Mouse (Mus musculus): Measurements from ENCODE around the gene Gm20388. TPM values are rescaled to one million over a fixed set of nuclear protein-coding genes. Genes with fewer than 3 reads are reported as not detected.

Gm20388 gene
- total and polyA plus RNA-seq, 2 experiments from 2014 or later = 17.3 TPM; not detected in 1

- no peaks in the 10 kb centered on the region for H3K36me3 ChIP-seq (replicated peaks; ENCODE audit: control insufficient read depth, insufficient read depth, low read length)
- H3K4me2 ChIP-seq (ENCODE audit: low read depth, low read length) = no peak overlapping the region
- ATAC-seq (ENCODE audit: insufficient read depth, low read depth) (peak; percentile 4; the same call in 1 of the 2 replicates), DNase-seq (ENCODE audit: low spot score) (no peak)
- H3K9ac ChIP-seq (replicated peaks; ENCODE audit: low read depth, low read length) = no peak overlapping the region
- no peak for TF ChIP-seq CTCF (IDR thresholded peaks at IDR 0.05; ENCODE audit: low read depth)
- no peak for TF ChIP-seq EP300 (IDR thresholded peaks at IDR 0.05; ENCODE audit: low read depth)
- WGBS = 77% methylated on average over 49 of the region's 49 CpGs
- no peaks in the 10 kb centered on the region for H3K9me3 ChIP-seq (replicated peaks; ENCODE audit: control insufficient read depth, low read length)
- H3K4me1 ChIP-seq (ENCODE audit: control insufficient read depth, insufficient read depth) = no peaks in the 10 kb centered on the region
- H3K27ac ChIP-seq (ENCODE audit: low read depth) = peak overlapping the region; percentile 34; the same call in 1 of the 2 replicates
- no peak overlapping the region for H3K4me3 ChIP-seq (ENCODE audit: low read depth, low read length)
- no peaks in the 10 kb centered on the region for H3K27me3 ChIP-seq (ENCODE audit: control insufficient read depth, insufficient read depth, low read length)
Observed at GRCm38 (mm10) chr8:121468083-121469071, 1557.7 kb downstream of the Gm20388 start.

GRCm38 (mm10) chr8:121474161-121474897 is 1563.7 kb downstream of the Gm20388 start:
- TF ChIP-seq EP300 (IDR thresholded peaks at IDR 0.05; ENCODE audit: low read depth) = no peak
- no peak for TF ChIP-seq CTCF (IDR thresholded peaks at IDR 0.05; ENCODE audit: low read depth)
- Histone ChIP-seq H3K4me3 (ENCODE audit: low read depth, low read length) (peak overlapping the region; percentile 22), H3K4me1 (ENCODE audit: control insufficient read depth, insufficient read depth) (peaks cover 5% of the 10 kb centered on the region; the same call in 1 of the 2 replicates), H3K27ac (ENCODE audit: low read depth) (no peak overlapping the region), H3K4me2 (ENCODE audit: low read depth, low read length) (peak overlapping the region; percentile 52), H3K9me3 (replicated peaks; ENCODE audit: control insufficient read depth, low read length) (no peaks in the 10 kb centered on the region), H3K27me3 (ENCODE audit: control insufficient read depth, insufficient read depth, low read length) (peaks cover 8% of the 10 kb centered on the region; the same call in 1 of the 2 replicates), H3K9ac (replicated peaks; ENCODE audit: low read depth, low read length) (no peak overlapping the region), H3K36me3 (replicated peaks; ENCODE audit: control insufficient read depth, insufficient read depth, low read length) (no peaks in the 10 kb centered on the region)
- ATAC-seq (ENCODE audit: insufficient read depth, low read depth) (no peak), DNase-seq (ENCODE audit: low spot score) (no peak)
- WGBS = 11% methylated on average over 25 of the region's 25 CpGs

- DNase-seq (ENCODE audit: low spot score) = no peak
- ATAC-seq (ENCODE audit: insufficient read depth, low read depth) = no peak
- H3K9ac ChIP-seq (replicated peaks; ENCODE audit: low read depth, low read length) = no peak overlapping the region
- no peak for TF ChIP-seq CTCF (IDR thresholded peaks at IDR 0.05; ENCODE audit: low read depth)
- no peak for TF ChIP-seq EP300 (IDR thresholded peaks at IDR 0.05; ENCODE audit: low read depth)
- peak overlapping the region; percentile 22 for H3K4me3 ChIP-seq (ENCODE audit: low read depth, low read length)
- 5% methylated on average over 18 of the region's 18 CpGs for WGBS
- H3K4me2 ChIP-seq (ENCODE audit: low read depth, low read length) = peak overlapping the region; percentile 52
- no peak overlapping the region for H3K27ac ChIP-seq (ENCODE audit: low read depth)
- peaks cover 5% of the 10 kb centered on the region; the same call in 1 of the 2 replicates for H3K4me1 ChIP-seq (ENCODE audit: control insufficient read depth, insufficient read depth)
- H3K9me3 ChIP-seq (replicated peaks; ENCODE audit: control insufficient read depth, low read length) = no peaks in the 10 kb centered on the region
- no peaks in the 10 kb centered on the region for H3K36me3 ChIP-seq (replicated peaks; ENCODE audit: control insufficient read depth, insufficient read depth, low read length)
- peaks cover 8% of the 10 kb centered on the region; the same call in 1 of the 2 replicates for H3K27me3 ChIP-seq (ENCODE audit: control insufficient read depth, insufficient read depth, low read length)
Observed at GRCm38 (mm10) chr8:121474898-121475284, 1564.2 kb downstream of the Gm20388 start.

- no peak for ATAC-seq (ENCODE audit: insufficient read depth, low read depth)
Observed at GRCm38 (mm10) chr8:121477851-121478547, 1567.4 kb downstream of the Gm20388 start.

GRCm38 (mm10) chr8:121479144-121479543 is 1568.5 kb downstream of the Gm20388 start:
- no peak overlapping the region for H3K9ac ChIP-seq (replicated peaks; ENCODE audit: low read depth, low read length)
- no peaks in the 10 kb centered on the region for H3K9me3 ChIP-seq (replicated peaks; ENCODE audit: control insufficient read depth, low read length)
- H3K4me3 ChIP-seq (ENCODE audit: low read depth, low read length) = no peak overlapping the region
- DNase-seq (ENCODE audit: low spot score) = no peak
- no peak for TF ChIP-seq EP300 (IDR thresholded peaks at IDR 0.05; ENCODE audit: low read depth)
- TF ChIP-seq CTCF (IDR thresholded peaks at IDR 0.05; ENCODE audit: low read depth) = no peak
- 73% methylated on average over 8 of the region's 8 CpGs for WGBS
- H3K27me3 ChIP-seq (ENCODE audit: control insufficient read depth, insufficient read depth, low read length) = peaks cover 8% of the 10 kb centered on the region; the same call in 1 of the 2 replicates
- H3K27ac ChIP-seq (ENCODE audit: low read depth) = no peak overlapping the region
- H3K36me3 ChIP-seq (replicated peaks; ENCODE audit: control insufficient read depth, insufficient read depth, low read length) = no peaks in the 10 kb centered on the region
- H3K4me2 ChIP-seq (ENCODE audit: low read depth, low read length) = no peak overlapping the region
- ATAC-seq (ENCODE audit: insufficient read depth, low read depth) = no peak
- peaks cover 4% of the 10 kb centered on the region; the same call in 1 of the 2 replicates for H3K4me1 ChIP-seq (ENCODE audit: control insufficient read depth, insufficient read depth)

More at GRCm38 (mm10) chr8:121477851-121478547, 1567.4 kb downstream of the Gm20388 start:
- Histone ChIP-seq H3K9ac (replicated peaks; ENCODE audit: low read depth, low read length) (no peak overlapping the region), H3K27ac (ENCODE audit: low read depth) (peak overlapping the region; percentile 73), H3K4me2 (ENCODE audit: low read depth, low read length) (no peak overlapping the region), H3K4me3 (ENCODE audit: low read depth, low read length) (no peak overlapping the region), H3K4me1 (ENCODE audit: control insufficient read depth, insufficient read depth) (peaks cover 5% of the 10 kb centered on the region; the same call in 1 of the 2 replicates), H3K36me3 (replicated peaks; ENCODE audit: control insufficient read depth, insufficient read depth, low read length) (no peaks in the 10 kb centered on the region), H3K27me3 (ENCODE audit: control insufficient read depth, insufficient read depth, low read length) (peaks cover 8% of the 10 kb centered on the region; the same call in 1 of the 2 replicates), H3K9me3 (replicated peaks; ENCODE audit: control insufficient read depth, low read length) (no peaks in the 10 kb centered on the region)
- DNase-seq (ENCODE audit: low spot score) = no peak
- TF ChIP-seq CTCF (IDR thresholded peaks at IDR 0.05; ENCODE audit: low read depth) (no peak), EP300 (IDR thresholded peaks at IDR 0.05; ENCODE audit: low read depth) (no peak)
- 51% methylated on average over 20 of the region's 20 CpGs for WGBS
